Mouse (Mus musculus) cerebellum, adult 8-10 months (tissue): Measurements from ENCODE around the gene Arhgap9.
A peak's percentile ranks its signal among the peaks of the same experiment; 100 is the strongest.

Experiments used
- DNase-seq: peaks from one replicate; pipeline ENCODE4 v3.0.0; 2022

The Arhgap9 gene

GRCm38 (mm10) chr10:127321621-127322020 is at the start of gene Arhgap9:
Gene Arhgap9 (plus strand): TSS chr10:127321964.
- no peak for DNase-seq

- DNase-seq = no peak
Measured at GRCm38 (mm10) chr10:127272371-127272770, 49.4 kb upstream of the Arhgap9 start.

- DNase-seq = no peak
Measured at GRCm38 (mm10) chr10:127274261-127275022, 47.3 kb upstream of the Arhgap9 start.

GRCm38 (mm10) chr10:127279730-127280129 is 42.0 kb upstream of the Arhgap9 start:
- no peak for DNase-seq

GRCm38 (mm10) chr10:127281316-127281715 is 40.4 kb upstream of the Arhgap9 start:
- no peak for DNase-seq

- no peak for DNase-seq
Measured at GRCm38 (mm10) chr10:127282620-127283215, 39.0 kb upstream of the Arhgap9 start.

- no peak for DNase-seq
Measured at GRCm38 (mm10) chr10:127284105-127284622, 37.6 kb upstream of the Arhgap9 start.

- no peak for DNase-seq
Measured at GRCm38 (mm10) chr10:127284724-127285500, 36.9 kb upstream of the Arhgap9 start.

- no peak for DNase-seq
Measured at GRCm38 (mm10) chr10:127285644-127286043, 36.1 kb upstream of the Arhgap9 start.

- no peak for DNase-seq
Measured at GRCm38 (mm10) chr10:127286194-127286593, 35.6 kb upstream of the Arhgap9 start.

GRCm38 (mm10) chr10:127286730-127287129 is 35.0 kb upstream of the Arhgap9 start:
- no peak for DNase-seq

GRCm38 (mm10) chr10:127287271-127287935 is 34.4 kb upstream of the Arhgap9 start:
- DNase-seq = no peak

- DNase-seq = no peak
Measured at GRCm38 (mm10) chr10:127287936-127288293, 33.8 kb upstream of the Arhgap9 start.

GRCm38 (mm10) chr10:127288328-127288799 is 33.4 kb upstream of the Arhgap9 start:
- no peak for DNase-seq

- DNase-seq = peak; percentile 87
Measured at GRCm38 (mm10) chr10:127288800-127289572, 32.8 kb upstream of the Arhgap9 start, which contains the start of gene Mbd6. Gene Mbd6 (minus strand): TSS chr10:127289018.

- peak; percentile 80 for DNase-seq
Measured at GRCm38 (mm10) chr10:127289573-127290191, 32.1 kb upstream of the Arhgap9 start.

GRCm38 (mm10) chr10:127290307-127290929 is 31.3 kb upstream of the Arhgap9 start:
- DNase-seq = peak; percentile 100

GRCm38 (mm10) chr10:127290930-127291880 is 30.6 kb upstream of the Arhgap9 start:
- DNase-seq = peak; percentile 40

GRCm38 (mm10) chr10:127291881-127292638 is 29.7 kb upstream of the Arhgap9 start:
- DNase-seq = no peak
